Mouse (Mus musculus) Patski (cell line): Measurements from ENCODE around the gene Tarbp2. TPM values are rescaled to one million over a fixed set of nuclear protein-coding genes. Genes with fewer than 3 reads are reported as not detected.

Experiments
- ATAC-seq: fragments of 100-300 bp; one replicate; pipeline ENCODE4 v1.8.0; 2021
- CTCF ChIA-PET: fragments of 350-600 bp; sonication (Branson Sonifier 250); formaldehyde crosslinking; loops from one replicate; lab custom pipeline; 2022; ENCODE audit warnings: inconsistent platforms; lab: Charles Lee
- POLR2A ChIA-PET: fragments of 350-600 bp; sonication (Branson Sonifier 250); formaldehyde crosslinking; loops from one replicate; lab custom pipeline; 2022; ENCODE audit warnings: antibody characterized with exemption, inconsistent platforms; lab: Charles Lee
- DNase-seq: peaks from one replicate; pipeline ENCODE4 v3.0.0-alpha.2; 2011; ENCODE audit warnings: low read depth, low spot score
- H3K27me3 ChIP-seq: fragments of 371-371 bp; one replicate; pipeline ENCODE4 v1.5.1; 2021
- CTCF ChIP-seq: fragments of 100-300 bp; IDR thresholded peaks from one replicate; pipeline ENCODE4 v1.5.1; 2021
- in situ Hi-C: fragments of 300-500 bp; cut with MboI; formaldehyde crosslinking; loops from 3 replicates; pipeline ENCODE4 v1.11.1; 2018; ENCODE audit warnings: low pct_unique_long_range_greater_than_20kb, mixed read lengths
- polyA plus RNA-seq: library from polyadenylated mRNA; unstranded; gene quantifications from one replicate; pipeline ENCODE4 v1.2.3, GENCODE M21; 2021

The Tarbp2 gene
- polyA plus RNA-seq, 1 experiment from 2014 or later = 51.1 TPM

DNA sequence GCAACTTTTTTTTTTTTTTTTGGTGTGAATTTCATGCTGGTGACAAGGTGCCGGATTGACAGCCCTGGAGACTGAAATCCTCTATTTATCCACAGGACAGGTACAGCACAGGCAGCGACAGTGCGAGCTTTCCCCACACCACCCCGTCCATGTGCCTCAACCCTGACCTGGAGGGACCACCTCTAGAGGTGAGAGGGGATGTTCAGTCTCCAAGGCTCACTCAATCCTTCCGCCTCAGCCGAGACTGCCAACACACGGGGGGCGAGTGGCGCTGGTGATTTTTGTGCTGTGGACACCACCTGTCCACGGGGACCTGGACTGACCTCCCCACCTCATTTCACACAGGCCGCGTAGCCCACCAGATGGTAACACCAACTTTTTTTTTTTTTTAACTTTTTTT, 32.1 kb upstream of the Tarbp2 start:
- no peak for DNase-seq
- ATAC-seq = no peak
- TF ChIP-seq CTCF = no peak
- ChIA-PET CTCF (no interaction called here), POLR2A (interaction anchor here (0.6 to 1.6 kb wide), 4 partner anchors 12 to 139 kb away, joined by 3 to 4 read pairs (median 4); no protein-coding TSS in a partner anchor)
- H3K27me3 ChIP-seq = no peaks in the 10 kb centered on the region
- in situ Hi-C loops = no loop called here

DNA sequence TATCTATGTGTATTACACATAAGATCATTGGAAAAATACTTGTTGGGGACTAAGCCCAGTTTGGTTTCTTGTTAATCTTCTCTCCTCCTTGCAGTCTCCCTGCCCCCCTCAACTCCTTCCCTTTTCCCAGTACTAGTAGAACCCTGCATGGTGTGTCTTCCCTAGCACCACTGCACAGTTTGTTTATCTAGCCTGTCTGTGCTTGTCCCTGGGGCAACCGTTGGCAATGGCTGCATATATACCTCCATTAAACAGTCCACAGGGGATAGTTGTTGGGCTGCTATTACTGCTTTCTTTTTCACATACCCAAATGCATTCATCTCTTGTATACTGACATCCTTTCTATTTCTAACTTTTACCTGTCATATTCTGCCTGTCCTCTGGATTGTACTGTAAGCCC, 30.3 kb upstream of the Tarbp2 start:
- no peak for DNase-seq
- no peaks in the 10 kb centered on the region for H3K27me3 ChIP-seq
- ATAC-seq = no peak
- in situ Hi-C loops = no loop called here
- ChIA-PET POLR2A (no interaction called here), CTCF (no interaction called here)
- TF ChIP-seq CTCF = no peak

- CTCF ChIA-PET = interaction anchor here (0.8 to 1.9 kb wide), 4 partner anchors 13 to 26 kb away, joined by 3 to 4 read pairs (median 3); partner anchors contain the start of gene Npff
- no peak for TF ChIP-seq CTCF
- in situ Hi-C loops = no loop called here
- no peaks in the 10 kb centered on the region for H3K27me3 ChIP-seq
- no peak for ATAC-seq
- no peak for DNase-seq
- POLR2A ChIA-PET = interaction anchor here (0.8 kb wide), 1 partner anchor 10 kb away, joined by 3 read pairs; no protein-coding TSS in a partner anchor
These were observed 19.7 kb upstream of the Tarbp2 start for GRCm38 (mm10) chr15:102498322-102498721.

DNA sequence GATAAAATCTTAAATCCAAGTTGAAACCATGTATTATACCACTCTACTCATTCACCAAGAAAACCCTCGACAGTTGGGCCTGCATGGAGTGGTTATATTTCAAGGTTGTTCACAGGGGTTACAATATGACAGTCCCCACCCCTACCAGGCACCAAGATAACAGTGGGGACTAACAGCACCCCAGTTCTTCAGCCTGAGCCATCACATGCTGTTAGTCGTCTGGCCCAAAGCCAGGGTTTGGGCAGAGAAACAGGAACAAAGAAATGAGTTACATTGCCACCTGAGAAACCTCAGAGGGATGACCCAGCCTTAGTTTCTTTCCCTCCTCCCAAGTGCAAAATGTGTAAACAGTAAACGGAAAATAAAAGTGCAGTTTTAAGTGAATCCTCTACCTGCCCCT, 18.6 kb upstream of the Tarbp2 start:
- ATAC-seq = no peak
- CTCF ChIA-PET = no interaction called here
- POLR2A ChIA-PET = no interaction called here
- in situ Hi-C loops = no loop called here
- DNase-seq = no peak
- no peaks in the 10 kb centered on the region for H3K27me3 ChIP-seq
- no peak for TF ChIP-seq CTCF

DNA sequence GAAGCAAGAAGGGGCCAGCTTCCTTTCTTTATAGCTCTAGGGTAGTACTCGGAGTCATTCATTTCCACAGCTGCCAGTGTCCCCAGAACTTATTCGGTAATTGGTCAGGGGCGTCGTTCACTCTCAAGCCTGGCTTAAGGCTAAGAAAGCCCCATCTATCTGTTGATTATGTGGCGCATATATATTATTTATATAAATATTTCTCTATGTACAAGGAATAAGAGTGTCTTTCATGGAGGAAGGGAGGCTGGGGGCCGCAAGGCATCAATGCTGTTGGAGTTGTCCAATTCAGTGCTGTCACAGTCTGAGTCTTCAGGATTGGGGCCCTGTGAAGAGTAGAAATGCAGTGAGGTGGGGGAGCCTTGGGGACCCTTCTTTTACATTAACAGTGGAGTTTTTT, 18.1 kb upstream of the Tarbp2 start:
- ATAC-seq (no peak), DNase-seq (no peak)
- ChIA-PET POLR2A (interaction anchor here (0.7 to 1.2 kb wide), 2 partner anchors 11 to 89 kb away, joined by 3 to 5 read pairs; no protein-coding TSS in a partner anchor), CTCF (interaction anchor here (1.1 kb wide), 1 partner anchor 13 kb away, joined by 3 read pairs; no protein-coding TSS in a partner anchor)
- no peaks in the 10 kb centered on the region for H3K27me3 ChIP-seq
- in situ Hi-C loops = no loop called here
- TF ChIP-seq CTCF = no peak

DNA sequence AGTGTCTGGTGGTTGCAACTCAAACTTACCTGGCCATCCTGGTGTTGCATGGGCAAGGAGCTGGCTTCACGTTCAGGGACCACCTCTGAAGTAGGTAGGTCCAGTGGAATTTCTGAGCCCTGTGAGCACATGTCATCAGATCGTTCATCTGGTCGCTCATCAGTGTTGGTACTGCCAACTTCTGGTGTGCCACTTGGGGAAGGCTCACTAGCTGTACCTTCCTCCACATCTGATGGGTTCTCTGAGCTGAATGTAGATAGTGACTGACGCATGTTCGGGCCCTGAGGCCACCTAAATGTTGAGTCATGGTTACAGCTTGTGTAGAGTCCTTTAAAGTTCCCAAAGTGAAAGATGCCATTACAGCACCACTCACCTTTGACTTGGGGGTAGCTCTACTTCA, 17.5 kb upstream of the Tarbp2 start:
- ChIA-PET CTCF (interaction anchor here (1.1 kb wide), 1 partner anchor 12 kb away, joined by 3 read pairs; no protein-coding TSS in a partner anchor), POLR2A (interaction anchor here (0.7 to 1.2 kb wide), 2 partner anchors 10 to 90 kb away, joined by 3 to 5 read pairs; no protein-coding TSS in a partner anchor)
- no peaks in the 10 kb centered on the region for H3K27me3 ChIP-seq
- in situ Hi-C loops = no loop called here
- DNase-seq (no peak), ATAC-seq (no peak)
- no peak for TF ChIP-seq CTCF

GRCm38 (mm10) chr15:102501084-102501814, 16.7 kb upstream of the Tarbp2 start:
- ChIA-PET CTCF (no interaction called here), POLR2A (interaction anchor here (1.3 to 1.6 kb wide), 2 partner anchors 9 to 16 kb away, joined by 3 to 8 read pairs; no protein-coding TSS in a partner anchor)
- DNase-seq (no peak), ATAC-seq (no peak)
- H3K27me3 ChIP-seq = no peaks in the 10 kb centered on the region
- no peak for TF ChIP-seq CTCF
- in situ Hi-C loops = no loop called here

DNA sequence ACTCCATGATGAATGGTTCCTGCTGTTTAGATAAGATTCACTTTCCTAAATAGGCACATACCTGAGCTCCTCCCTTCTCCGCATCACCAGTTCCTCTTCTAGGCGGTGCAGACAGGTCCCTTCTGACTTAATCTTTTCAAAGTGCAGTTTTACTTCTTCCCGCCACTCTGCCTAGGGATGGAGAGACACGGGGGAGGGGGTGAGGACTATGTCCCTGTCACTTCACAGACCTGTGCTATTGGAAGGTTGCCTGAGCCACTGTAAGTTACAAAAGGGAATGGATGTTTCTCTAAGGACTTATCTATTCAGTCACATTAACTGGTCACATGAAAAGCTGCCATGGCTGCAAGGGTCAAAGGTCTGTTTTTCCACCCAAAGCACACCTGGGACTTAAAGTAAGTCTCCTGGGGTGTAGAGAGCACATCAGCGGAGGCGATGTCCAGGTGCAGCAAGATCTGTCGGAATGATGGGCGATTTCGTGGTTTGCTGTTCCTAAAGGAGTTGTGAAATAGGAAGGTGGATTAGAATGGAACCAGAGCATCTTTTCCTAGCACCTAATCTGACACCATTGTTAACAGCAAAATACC, 15.6 kb upstream of the Tarbp2 start:
- in situ Hi-C loops = no loop called here
- ATAC-seq (no peak), DNase-seq (no peak)
- no peaks in the 10 kb centered on the region for H3K27me3 ChIP-seq
- TF ChIP-seq CTCF = no peak
- POLR2A ChIA-PET = interaction anchor here (1.3 to 1.6 kb wide), 2 partner anchors 8 to 17 kb away, joined by 3 to 8 read pairs; no protein-coding TSS in a partner anchor
- CTCF ChIA-PET = no interaction called here

DNA sequence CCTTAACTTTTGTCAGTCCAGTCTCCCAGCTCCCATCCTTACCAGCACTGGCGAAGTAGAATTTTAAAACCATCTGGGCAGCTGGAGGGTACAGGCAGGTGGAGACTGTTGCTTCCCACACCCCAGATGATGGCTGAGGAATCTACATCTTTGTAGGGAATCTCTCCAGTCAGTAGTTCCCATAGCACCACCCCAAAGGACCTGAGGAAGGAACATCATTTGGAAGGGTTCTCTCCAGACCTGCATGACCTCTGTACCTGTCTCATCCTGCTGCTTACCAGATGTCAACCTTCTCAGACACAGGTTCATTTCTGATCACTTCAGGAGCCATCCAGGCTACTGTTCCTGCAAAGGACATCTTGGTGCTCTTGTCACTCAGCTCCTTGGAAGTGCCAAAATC, 14.5 kb upstream of the Tarbp2 start, which contains the start of gene Gm10337:
TSS of gene Gm10337 (plus strand) at position 276 of the 400 bp plus-strand sequence.
- DNase-seq = no peak
- CTCF ChIA-PET = interaction anchor here (1.2 kb wide), 1 partner anchor 22 kb away, joined by 3 read pairs; no protein-coding TSS in a partner anchor
- TF ChIP-seq CTCF = no peak
- POLR2A ChIA-PET = interaction anchor here (0.6 to 1.3 kb wide), 2 partner anchors 9 to 104 kb away, joined by 3 to 6 read pairs; no protein-coding TSS in a partner anchor
- no peaks in the 10 kb centered on the region for H3K27me3 ChIP-seq
- in situ Hi-C loops = no loop called here
- no peak for ATAC-seq
